Mouse (Mus musculus): Measurements from ENCODE around the gene Slfn4. TPM values are rescaled to one million over a fixed set of nuclear protein-coding genes. Genes with fewer than 3 reads are reported as not detected.

The Slfn4 gene
- polyA plus RNA-seq, 1 experiment from 2014 or later: not detected

DNA sequence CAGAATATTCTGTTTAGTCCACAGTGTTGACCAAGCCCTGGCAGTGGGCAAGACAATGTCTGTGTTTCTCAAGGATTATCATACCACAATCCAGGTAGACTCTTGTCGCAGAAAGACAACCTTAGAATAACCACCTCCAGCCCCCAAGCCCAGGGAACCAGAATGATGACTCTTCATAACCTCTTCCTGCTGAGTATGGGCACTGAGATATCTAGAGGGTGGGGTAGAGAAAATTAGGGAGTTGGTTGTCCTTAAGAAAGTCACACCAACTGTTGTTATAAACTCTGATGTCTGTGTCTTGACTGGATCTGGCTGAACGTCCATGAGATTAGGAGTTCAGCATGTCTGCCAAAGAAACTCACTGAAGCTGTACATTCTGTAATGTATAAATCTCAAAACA is 63.4 kb downstream of the Slfn4 start:
- Histone ChIP-seq H3K4me1 (replicated peaks; ENCODE audit: control insufficient read depth, insufficient read depth, low read length) (no peaks in the 10 kb centered on the region), H3K36me3 (ENCODE audit: control insufficient read depth, insufficient read depth) (no peaks in the 10 kb centered on the region), H3K9me3 (ENCODE audit: control insufficient read depth, low read length) (no peaks in the 10 kb centered on the region), H3K27me3 (replicated peaks; ENCODE audit: control insufficient read depth, insufficient read depth, low read length) (no peaks in the 10 kb centered on the region), H3K27ac (ENCODE audit: low read length) (no peak overlapping the region), H3K4me2 (ENCODE audit: low read length) (no peak overlapping the region), H3K4me3 (replicated peaks; ENCODE audit: low read length) (no peak overlapping the region), H3K9ac (replicated peaks; ENCODE audit: low read depth, low read length) (no peak overlapping the region)
- WGBS: 94% methylated on average over 2 of the region's 2 CpGs
- no peak for ATAC-seq

DNA sequence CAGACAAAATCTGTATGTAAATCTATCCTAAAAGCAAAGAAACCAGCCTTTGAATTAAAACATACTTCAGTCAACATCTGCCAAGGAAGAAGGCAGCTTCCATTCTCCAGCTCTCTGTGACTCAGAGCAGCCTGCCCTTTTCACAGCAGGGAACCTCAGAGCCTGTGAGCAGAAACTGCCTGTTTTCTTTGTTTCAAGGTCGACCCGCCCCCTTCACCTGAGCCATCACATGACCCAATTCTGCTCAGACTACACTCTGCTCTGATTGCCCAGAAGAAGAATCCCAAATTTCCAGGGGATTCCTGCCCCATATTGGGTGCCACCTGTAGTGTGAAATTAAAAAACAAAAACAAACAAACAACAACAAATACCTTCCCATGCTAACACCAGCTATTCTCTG is 64.8 kb downstream of the Slfn4 start:
- 8% methylated on average over 2 of the region's 2 CpGs for WGBS
- H3K4me1 ChIP-seq (replicated peaks; ENCODE audit: control insufficient read depth, insufficient read depth, low read length): no peaks in the 10 kb centered on the region
- H3K36me3 ChIP-seq (ENCODE audit: control insufficient read depth, insufficient read depth): no peaks in the 10 kb centered on the region
- H3K4me3 ChIP-seq (replicated peaks; ENCODE audit: low read length): no peak overlapping the region
- no peak overlapping the region for H3K27ac ChIP-seq (ENCODE audit: low read length)
- H3K4me2 ChIP-seq (ENCODE audit: low read length): no peak overlapping the region
- ATAC-seq: no peak
- H3K27me3 ChIP-seq (replicated peaks; ENCODE audit: control insufficient read depth, insufficient read depth, low read length): no peaks in the 10 kb centered on the region
- H3K9ac ChIP-seq (replicated peaks; ENCODE audit: low read depth, low read length): no peak overlapping the region
- H3K9me3 ChIP-seq (ENCODE audit: control insufficient read depth, low read length): no peaks in the 10 kb centered on the region

Other genes with a start within 250 kb of the Slfn4 start
- 1.3 and 1.8 TPM in 2 replicates for gene Slfn5, start 223.8 kb upstream of the Slfn4 start, polyA plus RNA-seq (2015; fragmentation: Nextera tagmentation; extraction: Ambion mirVana)
- gene Slfn9, start 183.4 kb upstream of the Slfn4 start, polyA plus RNA-seq (2015; fragmentation: Nextera tagmentation; extraction: Ambion mirVana): 5.7 and 6.5 TPM in 2 replicates
- gene Slfn8, start 154.4 kb upstream of the Slfn4 start, polyA plus RNA-seq (2015; fragmentation: Nextera tagmentation; extraction: Ambion mirVana): 0.11 and 0.26 TPM in 2 replicates
- 0.73 and 1.1 TPM in 2 replicates for gene Slfn2, start 110.1 kb upstream of the Slfn4 start, polyA plus RNA-seq (2015; fragmentation: Nextera tagmentation; extraction: Ambion mirVana)
- gene Slfn1, start 58.3 kb upstream of the Slfn4 start, polyA plus RNA-seq (2015; fragmentation: Nextera tagmentation; extraction: Ambion mirVana): not detected in 2 replicates
- gene Slfn3, start 16.1 kb downstream of the Slfn4 start, polyA plus RNA-seq (2015; fragmentation: Nextera tagmentation; extraction: Ambion mirVana): 0.15 and 0.26 TPM in 2 replicates
- not detected in 2 replicates for gene Slfn14, start 111.5 kb downstream of the Slfn4 start, polyA plus RNA-seq (2015; fragmentation: Nextera tagmentation; extraction: Ambion mirVana)
- gene Ap2b1, start 123.8 kb downstream of the Slfn4 start, polyA plus RNA-seq (2015; fragmentation: Nextera tagmentation; extraction: Ambion mirVana): 122 and 125 TPM in 2 replicates
- gene Pex12, start 127.4 kb downstream of the Slfn4 start, polyA plus RNA-seq (2015; fragmentation: Nextera tagmentation; extraction: Ambion mirVana): 19.1 and 22.5 TPM in 2 replicates
- gene Rasl10b, start 234.0 kb downstream of the Slfn4 start, polyA plus RNA-seq (2015; fragmentation: Nextera tagmentation; extraction: Ambion mirVana): 24.7 and 31.4 TPM in 2 replicates

All from forebrain, embryonic 16.5 days (tissue).